Mouse (Mus musculus): ENCODE measurements at regions not wholly inside any gene's neighbourhood (a gene's known extent, or its start where the extent isn't known, plus 50 kb on each side); places are given as distances from the start of the nearest gene placed in this dataset.

- Histone ChIP-seq H3K36me3 (replicated peaks; ENCODE audit: insufficient read depth, low read length) (no peaks in the 10 kb centered on the region), H3K27ac (ENCODE audit: low read depth) (no peak overlapping the region), H3K4me1 (ENCODE audit: insufficient read depth) (no peaks in the 10 kb centered on the region), H3K27me3 (ENCODE audit: insufficient read depth, low read length) (no peaks in the 10 kb centered on the region), H3K9ac (replicated peaks) (no peak overlapping the region), H3K9me3 (ENCODE audit: low read length) (no peaks in the 10 kb centered on the region), H3K4me2 (ENCODE audit: low read depth, low read length) (no peak overlapping the region), H3K4me3 (ENCODE audit: low read depth, low read length) (no peak overlapping the region)
- ATAC-seq (no peak), DNase-seq (no peak)
- TF ChIP-seq CTCF (IDR thresholded peaks at IDR 0.05; ENCODE audit: low read depth), result no peak
- no peak for TF ChIP-seq EP300 (IDR thresholded peaks at IDR 0.05; ENCODE audit: low read depth)
- WGBS (ENCODE audit: insufficient replicate concordance), result 75% methylated on average over 5 of the region's 5 CpGs
Measured at GRCm38 (mm10) chr13:71452258-71452657, 511.3 kb downstream of the Irx1 start.

GRCm38 (mm10) chr13:71437601-71438099, 525.9 kb downstream of the Irx1 start:
- Histone ChIP-seq H3K9me3 (ENCODE audit: low read length) (no peaks in the 10 kb centered on the region), H3K4me2 (ENCODE audit: low read depth, low read length) (no peak overlapping the region), H3K9ac (replicated peaks) (no peak overlapping the region), H3K36me3 (replicated peaks; ENCODE audit: insufficient read depth, low read length) (no peaks in the 10 kb centered on the region), H3K27ac (ENCODE audit: low read depth) (no peak overlapping the region), H3K27me3 (ENCODE audit: insufficient read depth, low read length) (no peaks in the 10 kb centered on the region), H3K4me1 (ENCODE audit: insufficient read depth) (no peaks in the 10 kb centered on the region), H3K4me3 (ENCODE audit: low read depth, low read length) (no peak overlapping the region)
- no peak for ATAC-seq
- WGBS (ENCODE audit: insufficient replicate concordance), result 44% methylated on average over 2 of the region's 2 CpGs
- no peak for TF ChIP-seq EP300 (IDR thresholded peaks at IDR 0.05; ENCODE audit: low read depth)
- TF ChIP-seq CTCF (IDR thresholded peaks at IDR 0.05; ENCODE audit: low read depth), result no peak
- DNase-seq, result no peak

- no peak for DNase-seq
- H3K27me3 ChIP-seq (ENCODE audit: insufficient read depth, low read length), result no peaks in the 10 kb centered on the region
- H3K4me1 ChIP-seq (ENCODE audit: insufficient read depth), result no peaks in the 10 kb centered on the region
- H3K36me3 ChIP-seq (replicated peaks; ENCODE audit: insufficient read depth, low read length), result no peaks in the 10 kb centered on the region
- WGBS (ENCODE audit: insufficient replicate concordance), result 65% methylated on average over 21 of the region's 21 CpGs
- TF ChIP-seq EP300 (IDR thresholded peaks at IDR 0.05; ENCODE audit: low read depth) (no peak), CTCF (IDR thresholded peaks at IDR 0.05; ENCODE audit: low read depth) (no peak)
- H3K9ac ChIP-seq (replicated peaks), result no peak overlapping the region
- ATAC-seq, result no peak
- no peak overlapping the region for H3K4me3 ChIP-seq (ENCODE audit: low read depth, low read length)
- no peak overlapping the region for H3K27ac ChIP-seq (ENCODE audit: low read depth)
- H3K4me2 ChIP-seq (ENCODE audit: low read depth, low read length), result no peak overlapping the region
- H3K9me3 ChIP-seq (ENCODE audit: low read length), result no peaks in the 10 kb centered on the region
Measured at GRCm38 (mm10) chr13:71403654-71404560, 559.6 kb downstream of the Irx1 start.

- H3K36me3 ChIP-seq (replicated peaks; ENCODE audit: insufficient read depth, low read length), result no peaks in the 10 kb centered on the region
- no peak overlapping the region for H3K9ac ChIP-seq (replicated peaks)
- ATAC-seq (no peak), DNase-seq (no peak)
- H3K27me3 ChIP-seq (ENCODE audit: insufficient read depth, low read length), result no peaks in the 10 kb centered on the region
- no peaks in the 10 kb centered on the region for H3K4me1 ChIP-seq (ENCODE audit: insufficient read depth)
- no peaks in the 10 kb centered on the region for H3K9me3 ChIP-seq (ENCODE audit: low read length)
- WGBS (ENCODE audit: insufficient replicate concordance), result 76% methylated on average over 10 of the region's 10 CpGs
- H3K4me3 ChIP-seq (ENCODE audit: low read depth, low read length), result no peak overlapping the region
- no peak overlapping the region for H3K27ac ChIP-seq (ENCODE audit: low read depth)
- H3K4me2 ChIP-seq (ENCODE audit: low read depth, low read length), result no peak overlapping the region
- TF ChIP-seq CTCF (IDR thresholded peaks at IDR 0.05; ENCODE audit: low read depth) (no peak), EP300 (IDR thresholded peaks at IDR 0.05; ENCODE audit: low read depth) (no peak)
Measured at GRCm38 (mm10) chr13:71393716-71394309, 552.2 kb upstream of the Adamts16 start.

GRCm38 (mm10) chr13:71378641-71379040, 537.0 kb upstream of the Adamts16 start:
- ATAC-seq, result no peak
- no peaks in the 10 kb centered on the region for H3K27me3 ChIP-seq (ENCODE audit: insufficient read depth, low read length)
- TF ChIP-seq CTCF (IDR thresholded peaks at IDR 0.05; ENCODE audit: low read depth) (no peak), EP300 (IDR thresholded peaks at IDR 0.05; ENCODE audit: low read depth) (no peak)
- H3K36me3 ChIP-seq (replicated peaks; ENCODE audit: insufficient read depth, low read length), result no peaks in the 10 kb centered on the region
- H3K9me3 ChIP-seq (ENCODE audit: low read length), result no peaks in the 10 kb centered on the region
- 82% methylated on average over 2 of the region's 2 CpGs for WGBS (ENCODE audit: insufficient replicate concordance)
- H3K9ac ChIP-seq (replicated peaks), result no peak overlapping the region
- H3K27ac ChIP-seq (ENCODE audit: low read depth), result no peak overlapping the region
- no peak for DNase-seq
- H3K4me1 ChIP-seq (ENCODE audit: insufficient read depth), result no peaks in the 10 kb centered on the region
- H3K4me2 ChIP-seq (ENCODE audit: low read depth, low read length), result no peak overlapping the region
- no peak overlapping the region for H3K4me3 ChIP-seq (ENCODE audit: low read depth, low read length)

- Histone ChIP-seq H3K27me3 (ENCODE audit: insufficient read depth, low read length) (no peaks in the 10 kb centered on the region), H3K27ac (ENCODE audit: low read depth) (no peak overlapping the region), H3K9ac (replicated peaks) (no peak overlapping the region), H3K9me3 (ENCODE audit: low read length) (no peaks in the 10 kb centered on the region), H3K4me3 (ENCODE audit: low read depth, low read length) (no peak overlapping the region), H3K4me1 (ENCODE audit: insufficient read depth) (no peaks in the 10 kb centered on the region), H3K36me3 (replicated peaks; ENCODE audit: insufficient read depth, low read length) (no peaks in the 10 kb centered on the region), H3K4me2 (ENCODE audit: low read depth, low read length) (no peak overlapping the region)
- ATAC-seq (no peak), DNase-seq (no peak)
- TF ChIP-seq CTCF (IDR thresholded peaks at IDR 0.05; ENCODE audit: low read depth), result no peak
- no peak for TF ChIP-seq EP300 (IDR thresholded peaks at IDR 0.05; ENCODE audit: low read depth)
- WGBS (ENCODE audit: insufficient replicate concordance), result 67% methylated on average over 9 of the region's 9 CpGs
Measured at GRCm38 (mm10) chr13:71375909-71376606, 534.4 kb upstream of the Adamts16 start.

Data from liver, postnatal 0 days (tissue).